Mouse (Mus musculus) left cerebral cortex, adult 18-20 months (tissue): Measurements from ENCODE around the gene Myo7a. TPM values are rescaled to one million over a fixed set of nuclear protein-coding genes. Genes with fewer than 3 reads are reported as not detected.

Experiments
- DNase-seq, 2 experiments: peaks; one replicate each; pipeline ENCODE4 v3.0.0; 2021 to 2022; ENCODE audit warnings: low spot score in 2 of 2, mixed read lengths in 1 of 2
- long read RNA-seq, 2 experiments: library from polyadenylated mRNA; stranded (forward); transcript quantifications; one replicate each; pipeline ENCODE4 v2.0.0; 2021
- total RNA-seq, 2 experiments: library from RNA; stranded (reverse); gene quantifications; 2 replicates each; pipeline ENCODE4 v1.2.3; 2021

Gene Myo7a
- 10 to 100 TPM in 1 of 2 experiments, 1 to 10 TPM in 1; 9.9 to 10.3 TPM for total RNA-seq
- long read RNA-seq, experiment 1, partial matches to known transcripts, result 2 of 6 reads
- long read RNA-seq, experiment 1, other reads (novel, unspliced or antisense), result 4 of 6 reads
- long read RNA-seq, experiment 2, partial matches to known transcripts, result 2 of 4 reads
- long read RNA-seq, experiment 2, other reads (novel, unspliced or antisense), result 2 of 4 reads

DNA sequence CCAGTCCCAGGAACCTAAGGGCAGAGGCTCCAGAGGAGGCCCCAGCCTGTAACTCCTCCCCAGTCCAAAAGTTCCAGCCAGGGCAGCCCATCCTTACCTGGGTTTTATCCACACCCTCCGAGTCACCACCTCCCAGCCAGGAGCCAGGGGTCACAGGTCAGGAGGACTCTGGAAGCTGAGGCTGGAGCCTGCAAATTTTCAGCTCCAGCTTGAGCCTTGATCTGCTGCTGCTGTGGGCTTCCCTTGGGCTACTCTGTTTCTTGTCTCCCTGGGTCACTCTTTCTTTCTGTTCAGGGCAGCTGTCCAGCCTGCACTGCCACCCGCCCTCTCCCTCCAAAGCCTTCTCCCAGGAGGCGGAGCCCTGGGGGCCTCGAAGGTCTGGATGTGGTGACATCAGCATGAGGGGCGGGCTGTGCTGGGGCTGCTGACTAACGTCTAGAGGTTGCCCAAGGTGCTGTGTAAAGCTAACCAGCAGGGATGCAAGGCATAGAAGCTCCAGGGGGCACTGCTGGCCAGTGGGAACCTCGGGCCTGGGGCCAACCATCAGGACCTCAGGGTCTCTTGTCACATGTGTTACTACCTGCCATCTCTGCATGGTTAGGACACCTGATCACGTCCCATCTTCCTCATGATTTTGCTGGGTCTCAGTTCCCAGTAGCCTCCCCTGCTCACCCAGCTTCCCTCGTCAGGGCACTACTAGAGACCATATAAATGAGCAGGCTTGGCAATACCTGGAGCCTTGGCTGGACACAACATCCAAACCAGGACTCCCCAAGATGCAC is at the start of gene Myo7a:
Myo7a (minus strand) TSS at position 346 of the 782 bp plus-strand sequence.
- DNase-seq, result no peak

- DNase-seq, result peak in 1 of 2 experiments; percentile 37
Observed at GRCm38 (mm10) chr7:98164999-98165528, 45.7 kb upstream of the Myo7a start.

GRCm38 (mm10) chr7:98164382-98164998 is 45.2 kb upstream of the Myo7a start:
- DNase-seq, result no peak

- no peak for DNase-seq
Observed at GRCm38 (mm10) chr7:98163700-98164099, 44.4 kb upstream of the Myo7a start.

DNA sequence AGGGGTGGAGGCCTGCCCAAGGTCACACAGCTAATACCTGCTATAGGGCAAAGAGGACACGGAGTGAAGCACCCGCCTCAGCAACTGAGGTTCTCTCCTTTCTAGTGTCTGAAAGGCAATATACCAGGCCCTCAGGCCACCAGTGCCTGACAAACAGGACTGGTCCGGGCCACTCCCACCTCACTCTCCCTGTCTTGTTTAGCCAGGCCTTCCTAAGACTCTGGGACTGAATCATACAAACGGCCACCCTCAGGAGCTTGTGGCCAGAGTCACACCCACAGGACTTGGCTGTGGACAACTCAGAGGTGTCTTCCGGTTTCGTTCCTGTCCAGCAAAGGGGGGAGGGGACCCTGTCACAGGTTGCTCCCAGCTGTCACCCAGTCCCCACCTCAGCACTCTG is 42.9 kb upstream of the Myo7a start:
- DNase-seq, result no peak

- DNase-seq, result no peak
Observed at GRCm38 (mm10) chr7:98160041-98160740, 40.9 kb upstream of the Myo7a start.

DNA sequence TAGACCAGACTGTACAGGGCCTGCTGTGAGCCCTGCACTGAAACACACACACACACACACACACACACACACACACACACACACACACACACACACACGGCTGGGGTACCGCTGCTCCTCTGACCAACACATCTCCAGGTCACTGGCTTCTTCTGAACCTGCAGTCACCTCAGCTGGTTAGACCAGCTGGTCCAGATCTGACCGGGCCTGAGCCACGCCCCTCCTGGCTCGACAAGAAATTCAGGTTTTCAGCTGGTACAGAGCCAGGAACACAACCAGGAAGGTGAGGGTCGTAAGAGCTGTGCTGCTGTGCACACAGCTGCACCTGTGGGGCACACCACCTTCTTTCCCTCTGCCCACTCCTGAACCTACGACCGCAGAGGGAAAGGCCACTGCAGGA is 39.2 kb upstream of the Myo7a start:
- no peak for DNase-seq

DNA sequence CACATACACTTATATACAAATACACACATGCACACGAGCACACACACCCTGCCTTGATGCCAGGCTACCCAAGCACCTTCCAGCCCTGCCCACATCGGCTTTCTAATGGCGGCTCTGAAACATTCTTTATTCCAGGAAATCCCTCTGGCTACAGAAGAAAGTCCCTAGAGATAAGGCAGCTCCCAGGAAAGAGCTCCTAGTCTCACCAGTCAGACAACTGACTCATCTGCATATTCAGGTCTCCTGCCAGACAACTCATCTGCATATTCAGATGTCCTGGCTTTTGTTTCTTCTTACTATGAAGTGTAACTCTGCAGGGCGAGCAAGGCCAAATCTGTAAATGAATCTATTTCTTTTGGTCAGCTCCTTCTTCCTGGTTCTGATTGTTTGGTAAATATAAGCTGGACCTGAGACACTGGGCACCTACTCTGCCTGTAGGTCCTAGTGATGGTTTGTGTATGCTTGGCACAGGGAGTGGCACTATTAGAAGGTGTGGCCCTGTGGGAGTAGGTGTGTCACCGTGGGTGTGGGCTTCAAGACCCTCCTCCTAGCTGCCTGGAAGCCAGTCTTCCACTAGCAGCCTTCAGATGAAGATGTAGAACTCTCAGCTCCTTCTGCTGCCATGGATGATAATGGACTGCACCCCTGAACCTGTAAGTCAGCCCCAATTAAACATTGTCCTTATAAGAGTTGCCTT is 38.5 kb upstream of the Myo7a start:
- DNase-seq, result no peak

DNA sequence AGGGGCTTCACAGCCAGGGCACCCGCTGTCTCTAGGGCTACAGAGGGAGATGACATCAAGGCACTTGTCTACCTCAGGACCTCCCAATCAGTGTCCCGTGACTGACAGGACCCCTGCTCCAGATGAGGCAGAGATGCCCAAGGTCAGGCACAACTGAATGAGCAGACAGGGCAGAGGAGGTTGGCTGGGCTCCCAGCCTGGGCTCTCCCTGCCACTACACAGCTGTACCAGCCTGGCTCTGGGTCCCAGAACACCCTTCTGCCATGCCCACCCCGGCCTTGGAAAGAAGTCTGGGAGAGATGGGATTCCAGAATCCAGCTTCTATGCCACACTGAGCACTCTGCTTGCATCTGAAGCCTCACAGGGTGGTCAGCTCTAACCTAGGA is 36.9 kb upstream of the Myo7a start:
- no peak for DNase-seq

GRCm38 (mm10) chr7:98155546-98156279 is 36.4 kb upstream of the Myo7a start:
- DNase-seq, result peak; percentile 71 to 75

DNA sequence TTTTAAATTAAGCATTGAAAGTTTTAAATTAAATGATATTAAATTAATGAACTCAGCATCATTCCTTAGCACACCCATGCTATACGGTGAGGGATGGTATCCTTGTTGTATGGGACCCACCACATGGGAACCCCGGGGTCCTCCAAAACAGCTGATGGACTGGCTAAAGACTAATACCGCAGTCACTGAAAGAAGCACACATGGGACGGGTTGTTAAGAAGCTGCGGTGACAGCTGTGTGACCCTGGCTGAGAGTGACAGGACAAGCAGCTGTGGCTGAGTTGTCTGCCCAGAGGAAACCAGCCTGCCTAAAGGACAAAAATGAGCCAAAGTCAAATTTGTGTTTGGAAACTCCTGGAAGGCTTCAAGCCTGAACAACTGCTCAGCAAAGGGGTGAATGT is 34.6 kb upstream of the Myo7a start:
- no peak for DNase-seq

DNA sequence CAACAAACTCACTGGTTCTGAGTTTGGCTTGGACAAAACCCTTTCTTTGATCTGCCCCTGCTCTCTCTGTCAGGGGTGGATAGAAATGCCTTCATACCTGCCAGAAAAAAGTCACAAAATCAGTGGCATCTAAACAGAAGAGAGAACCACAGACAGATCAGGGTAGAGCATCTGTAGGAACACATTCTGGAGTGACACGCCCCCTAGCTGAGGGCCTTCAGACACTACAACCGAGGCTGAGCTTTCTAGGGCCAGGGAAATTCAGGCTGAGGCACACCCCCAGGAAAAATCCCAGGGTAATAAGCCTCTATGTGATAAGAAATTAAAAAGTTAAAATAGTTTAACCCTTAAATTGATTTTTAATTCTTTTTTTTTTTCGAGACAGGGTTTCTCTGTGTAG is 34.0 kb upstream of the Myo7a start:
- DNase-seq, result no peak

GRCm38 (mm10) chr7:98152400-98152799 is 33.1 kb upstream of the Myo7a start:
- DNase-seq, result no peak

- no peak for DNase-seq
Observed at GRCm38 (mm10) chr7:98150525-98150924, 31.2 kb upstream of the Myo7a start.

DNA sequence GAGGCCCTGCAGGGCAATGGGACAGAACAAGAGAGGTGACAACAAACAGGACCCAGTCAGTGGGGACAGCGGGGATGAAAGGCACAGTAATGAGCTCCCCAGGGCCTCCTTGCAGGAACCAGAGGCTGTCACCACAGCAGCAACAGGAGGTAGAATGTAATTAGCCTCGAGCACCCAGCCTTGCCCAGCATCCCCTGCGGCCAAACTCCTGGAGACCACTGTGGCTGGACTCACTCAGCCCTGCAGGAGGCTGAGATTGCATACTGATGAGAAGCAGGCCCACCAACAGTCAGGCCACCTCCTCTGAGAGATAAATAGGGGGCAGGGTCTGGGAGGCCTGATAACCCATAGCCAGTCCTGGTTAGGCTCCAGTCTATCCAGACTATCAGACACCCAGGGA is 30.5 kb upstream of the Myo7a start:
- no peak for DNase-seq

DNA sequence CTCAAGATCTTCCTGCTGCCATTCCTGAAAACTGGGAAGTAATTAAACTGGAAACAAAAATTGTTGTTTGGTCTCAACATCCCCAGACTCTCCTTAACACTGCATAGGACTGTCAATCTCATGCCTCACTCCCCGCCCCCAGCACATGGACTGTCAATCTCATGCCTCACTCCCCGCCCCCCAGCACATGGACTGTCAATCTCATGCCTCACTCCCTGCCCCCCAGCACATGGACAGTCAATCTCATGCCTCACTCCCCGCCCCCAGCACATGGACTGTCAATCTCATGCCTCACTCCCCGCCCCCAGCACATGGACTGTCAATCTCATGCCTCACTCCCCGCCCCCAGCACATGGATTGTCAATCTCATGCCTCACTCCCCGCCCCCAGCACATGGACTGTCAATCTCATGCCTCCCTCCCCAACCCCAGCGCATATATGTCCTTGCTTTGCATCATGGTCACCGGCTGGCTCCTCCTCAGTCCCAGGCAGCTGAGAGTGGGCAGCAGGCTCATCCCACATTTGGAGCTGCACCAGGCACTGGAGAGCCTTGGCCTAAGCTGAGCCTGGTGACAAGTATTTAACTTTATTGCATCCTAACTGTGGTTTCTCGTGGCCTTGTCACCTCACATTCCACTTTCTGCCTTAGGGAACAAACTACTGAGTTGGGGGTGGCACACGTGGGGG is 29.5 kb upstream of the Myo7a start:
- DNase-seq, result no peak

- no peak for DNase-seq
Observed at GRCm38 (mm10) chr7:98147766-98148165, 28.4 kb upstream of the Myo7a start.

DNA sequence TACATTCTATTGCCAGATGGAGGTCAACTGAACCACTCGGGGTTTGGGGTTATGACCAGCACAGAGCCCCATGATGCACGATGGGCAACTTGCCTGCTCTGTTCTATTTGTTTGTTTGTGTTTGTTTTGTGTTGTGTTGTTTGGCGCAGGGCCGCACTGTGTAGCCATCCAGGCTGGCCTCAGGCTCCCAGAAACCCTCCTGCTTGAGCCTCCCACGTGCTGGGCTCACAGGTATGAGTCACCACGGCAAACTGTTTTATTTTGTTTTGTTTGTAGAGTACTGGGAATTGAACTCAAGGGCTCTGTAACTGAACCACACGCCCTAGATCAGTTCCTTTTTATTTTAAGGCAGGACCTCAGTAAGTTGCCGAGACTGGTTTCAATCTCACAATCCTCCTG is 27.1 kb upstream of the Myo7a start:
- DNase-seq, result peak in 1 of 2 experiments; percentile 30

GRCm38 (mm10) chr7:98145842-98146446 is 26.6 kb upstream of the Myo7a start:
- DNase-seq, result peak in 1 of 2 experiments; percentile 39
